Mouse (Mus musculus) testis, adult 2 months (tissue): ENCODE measurements around the gene Large1. TPM values are rescaled to one million over a fixed set of nuclear protein-coding genes. Genes with fewer than 3 reads are reported as not detected.
"Not testable (repeated sequence)": the region's sequence is repeated elsewhere in the genome, so short reads cannot be mapped to it uniquely, and the experiment has no call there.

Experiments
- H3K27ac ChIP-seq: fragments of 200-500 bp; 2 replicates; pipeline ENCODE4 v1.5.1; 2012; ENCODE audit warnings: low read depth, low read length; ENCODE audit not compliant: control insufficient read depth, insufficient read depth
- H3K27me3 ChIP-seq: fragments of 200-500 bp; 2 replicates; pipeline ENCODE4 v1.6.1; 2012; ENCODE audit warnings: mild to moderate bottlenecking, low read length, moderate library complexity; ENCODE audit not compliant: control insufficient read depth, insufficient read depth
- H3K36me3 ChIP-seq: fragments of 200-500 bp; 2 replicates; pipeline ENCODE4 v1.6.1; 2012; ENCODE audit warnings: mild to moderate bottlenecking, low read length; ENCODE audit not compliant: control insufficient read depth, insufficient read depth
- H3K4me1 ChIP-seq: fragments of 200-500 bp; 2 replicates; pipeline ENCODE4 v1.6.1; 2012; ENCODE audit warnings: low read length; ENCODE audit not compliant: control insufficient read depth, insufficient read depth
- H3K4me3 ChIP-seq: fragments of 200-500 bp; 2 replicates; pipeline ENCODE4 v1.5.1; 2012; ENCODE audit warnings: low read depth, mild to moderate bottlenecking, low read length, moderate library complexity, mixed read lengths; ENCODE audit not compliant: control insufficient read depth
- CTCF ChIP-seq: fragments of 200-500 bp; IDR thresholded peaks from 2 replicates; pipeline ENCODE4 v1.5.1; 2012; ENCODE audit warnings: low read depth, mild to moderate bottlenecking, inconsistent platforms, low read length, moderate library complexity; ENCODE audit not compliant: control insufficient read depth, insufficient read depth, insufficient replicate concordance
- POLR2A ChIP-seq: fragments of 200-500 bp; IDR thresholded peaks from 2 replicates; pipeline ENCODE4 v1.6.1; 2012; ENCODE audit warnings: low read depth, mild to moderate bottlenecking, inconsistent platforms, low read length, moderate library complexity; ENCODE audit not compliant: control insufficient read depth
- polyA plus RNA-seq: library from polyadenylated mRNA; depleted of rRNA; stranded (reverse); fragments of >200 nt; gene quantifications from 2 replicates; pipeline ENCODE4 v1.2.3, GENCODE M21; 2012

Gene Large1
- polyA plus RNA-seq, 1 experiment = 2.0 TPM

DNA sequence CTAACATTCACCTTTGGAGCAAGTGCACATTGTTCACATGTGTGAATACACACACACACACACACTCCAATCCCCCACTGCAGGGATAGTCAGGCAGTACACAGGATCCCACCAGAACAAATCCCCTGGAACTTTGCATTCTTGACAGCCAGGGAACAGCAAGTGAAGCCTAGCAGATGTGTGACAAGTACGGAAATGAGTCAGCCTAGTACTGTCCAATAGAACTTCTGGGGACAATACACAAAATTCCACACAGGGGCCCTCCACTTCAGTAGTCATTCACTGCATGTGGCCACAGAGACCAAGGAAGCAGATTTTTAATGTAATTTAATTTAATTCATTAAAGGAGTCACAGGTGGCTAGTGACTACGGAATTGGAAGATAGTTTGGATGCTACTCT is 62.7 kb downstream of the Large1 start:
- Histone ChIP-seq H3K4me3 (no peak overlapping the region), H3K36me3 (no peaks in the 10 kb centered on the region), H3K27ac (no peak overlapping the region), H3K4me1 (no peaks in the 10 kb centered on the region), H3K27me3 (no peaks in the 10 kb centered on the region)
- TF ChIP-seq CTCF (no peak), POLR2A (no peak)

DNA sequence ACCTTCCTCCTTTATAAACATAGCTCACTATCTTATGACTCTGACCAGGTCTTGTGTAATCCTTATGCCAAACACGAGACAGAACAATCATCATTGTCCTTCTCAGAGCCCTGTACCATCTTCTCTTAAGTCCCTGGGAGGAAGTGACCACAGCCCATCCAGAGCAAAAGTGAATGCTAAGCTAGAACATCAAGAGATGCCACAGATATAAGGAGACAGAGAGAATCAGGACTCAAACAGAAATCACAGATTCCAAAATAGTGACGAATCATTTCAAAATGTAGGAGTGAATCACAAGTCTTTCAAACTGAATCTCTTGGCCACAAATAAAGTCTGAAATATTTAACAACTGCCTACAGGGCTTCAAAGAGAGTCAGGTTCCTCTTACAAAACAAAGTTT is 63.5 kb downstream of the Large1 start:
- no peaks in the 10 kb centered on the region for H3K4me1 ChIP-seq
- no peak overlapping the region for H3K27ac ChIP-seq
- no peak overlapping the region for H3K4me3 ChIP-seq
- H3K36me3 ChIP-seq = no peaks in the 10 kb centered on the region
- no peaks in the 10 kb centered on the region for H3K27me3 ChIP-seq
- TF ChIP-seq POLR2A = no peak
- TF ChIP-seq CTCF = no peak

DNA sequence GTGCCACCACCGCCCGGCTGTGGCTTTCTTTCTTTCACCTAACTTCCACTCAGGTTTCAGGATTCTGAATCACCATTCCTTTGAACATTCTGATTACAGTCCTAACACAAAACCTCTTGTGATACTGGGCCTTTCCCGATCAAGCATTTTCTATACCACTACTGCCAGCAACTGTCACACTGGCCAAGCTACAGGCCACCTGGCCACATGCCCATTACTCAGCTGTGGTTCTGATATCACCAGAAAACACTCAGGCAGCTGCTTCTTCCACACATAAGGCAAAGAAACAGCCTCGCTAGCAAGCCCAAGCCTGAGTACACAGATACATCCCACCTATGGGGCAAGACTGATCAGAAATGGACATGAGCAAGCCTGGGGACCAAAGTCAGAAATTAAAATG is 71.3 kb downstream of the Large1 start:
- Histone ChIP-seq H3K4me3 (no peak overlapping the region), H3K27me3 (no peaks in the 10 kb centered on the region), H3K4me1 (no peaks in the 10 kb centered on the region), H3K36me3 (no peaks in the 10 kb centered on the region), H3K27ac (no peak overlapping the region)
- no peak for TF ChIP-seq CTCF
- no peak for TF ChIP-seq POLR2A

DNA sequence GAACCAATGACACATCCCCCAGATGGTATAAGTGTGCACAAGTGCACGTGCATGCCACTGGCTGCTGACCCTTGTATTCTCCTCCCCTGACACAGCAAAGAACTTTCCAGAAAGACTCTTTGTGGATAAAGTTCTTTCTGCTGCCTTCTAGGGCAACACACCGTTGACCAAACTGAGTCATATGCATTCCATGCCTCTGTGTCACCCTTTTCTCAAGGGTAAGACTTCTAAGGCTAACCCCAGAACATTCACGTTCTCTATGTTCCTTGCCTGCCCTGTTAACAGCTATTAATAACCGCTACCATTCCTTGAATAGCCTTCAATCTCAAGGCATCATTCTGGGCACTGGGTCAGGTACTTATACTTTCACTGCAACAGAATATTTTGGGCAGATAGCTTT is 77.3 kb downstream of the Large1 start:
- Histone ChIP-seq H3K27me3 (no peaks in the 10 kb centered on the region), H3K27ac (no peak overlapping the region), H3K4me3 (no peak overlapping the region), H3K4me1 (no peaks in the 10 kb centered on the region), H3K36me3 (no peaks in the 10 kb centered on the region)
- no peak for TF ChIP-seq POLR2A
- TF ChIP-seq CTCF = no peak

GRCm38 (mm10) chr8:73275445-73275844 is 77.9 kb downstream of the Large1 start:
- not testable (repeated sequence) for H3K27me3 ChIP-seq, H3K27ac ChIP-seq, H3K4me1 ChIP-seq, H3K36me3 ChIP-seq, H3K4me3 ChIP-seq

GRCm38 (mm10) chr8:73273150-73273549 is 80.2 kb downstream of the Large1 start:
- Histone ChIP-seq H3K27me3 (no peaks in the 10 kb centered on the region), H3K27ac (no peak overlapping the region), H3K4me3 (no peak overlapping the region), H3K36me3 (no peaks in the 10 kb centered on the region), H3K4me1 (no peaks in the 10 kb centered on the region)
- TF ChIP-seq POLR2A (no peak), CTCF (no peak)

DNA sequence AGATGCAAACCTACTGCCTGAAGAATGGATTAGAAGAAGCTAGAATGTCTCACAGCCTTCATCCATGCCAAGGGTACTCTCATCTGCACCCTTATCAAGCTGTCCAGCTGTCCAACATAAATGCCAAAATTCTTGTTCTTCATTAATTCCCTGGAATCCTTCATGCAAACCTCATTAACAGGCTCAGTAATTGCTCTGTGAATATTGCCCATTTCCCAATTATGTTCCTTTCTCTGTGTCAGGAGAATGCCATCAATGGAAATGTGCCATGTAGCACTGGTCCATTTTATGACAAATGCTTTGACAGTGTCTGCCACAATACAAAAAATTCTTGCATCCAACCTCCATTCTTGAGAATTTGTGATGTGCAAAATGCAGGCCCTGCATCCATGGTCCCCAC is 82.3 kb downstream of the Large1 start:
- no peak for TF ChIP-seq CTCF
- TF ChIP-seq POLR2A = no peak
- H3K4me3 ChIP-seq = no peak overlapping the region
- no peaks in the 10 kb centered on the region for H3K27me3 ChIP-seq
- H3K36me3 ChIP-seq = no peaks in the 10 kb centered on the region
- no peak overlapping the region for H3K27ac ChIP-seq
- H3K4me1 ChIP-seq = no peaks in the 10 kb centered on the region

DNA sequence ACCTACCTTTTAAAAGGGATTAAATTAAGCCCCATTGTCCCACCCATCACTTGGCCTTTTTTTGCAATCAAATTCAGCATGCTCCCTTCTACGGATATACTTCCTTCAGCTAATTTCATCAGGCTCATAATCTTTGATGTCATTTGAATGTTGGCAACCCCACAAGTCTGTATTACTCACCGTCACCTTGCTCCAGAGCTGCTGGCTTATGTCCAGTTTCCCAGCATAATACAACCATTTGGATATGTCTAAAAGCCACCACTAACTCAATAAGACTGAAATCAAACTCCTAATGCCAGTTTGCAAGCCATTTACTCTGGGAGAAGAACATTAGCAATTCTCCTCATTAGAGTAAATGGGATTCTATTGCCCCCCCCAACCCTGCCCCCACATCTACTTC is 95.4 kb downstream of the Large1 start:
- H3K36me3 ChIP-seq = no peaks in the 10 kb centered on the region
- H3K27me3 ChIP-seq = no peaks in the 10 kb centered on the region
- no peak overlapping the region for H3K27ac ChIP-seq
- no peaks in the 10 kb centered on the region for H3K4me1 ChIP-seq
- TF ChIP-seq CTCF (no peak), POLR2A (no peak)
- no peak overlapping the region for H3K4me3 ChIP-seq

GRCm38 (mm10) chr8:73244186-73244585 is 109.2 kb downstream of the Large1 start:
- no peak overlapping the region for H3K4me3 ChIP-seq
- TF ChIP-seq CTCF (no peak), POLR2A (no peak)
- no peaks in the 10 kb centered on the region for H3K4me1 ChIP-seq
- H3K27me3 ChIP-seq = no peaks in the 10 kb centered on the region
- no peak overlapping the region for H3K27ac ChIP-seq
- no peaks in the 10 kb centered on the region for H3K36me3 ChIP-seq
